Mouse (Mus musculus): ENCODE data around the gene Pax6. TPM values are rescaled to one million over a fixed set of nuclear protein-coding genes. Genes with fewer than 3 reads are reported as not detected.

Pax6 gene
- total RNA-seq, 1 experiment from 2014 or later: not detected

DNA sequence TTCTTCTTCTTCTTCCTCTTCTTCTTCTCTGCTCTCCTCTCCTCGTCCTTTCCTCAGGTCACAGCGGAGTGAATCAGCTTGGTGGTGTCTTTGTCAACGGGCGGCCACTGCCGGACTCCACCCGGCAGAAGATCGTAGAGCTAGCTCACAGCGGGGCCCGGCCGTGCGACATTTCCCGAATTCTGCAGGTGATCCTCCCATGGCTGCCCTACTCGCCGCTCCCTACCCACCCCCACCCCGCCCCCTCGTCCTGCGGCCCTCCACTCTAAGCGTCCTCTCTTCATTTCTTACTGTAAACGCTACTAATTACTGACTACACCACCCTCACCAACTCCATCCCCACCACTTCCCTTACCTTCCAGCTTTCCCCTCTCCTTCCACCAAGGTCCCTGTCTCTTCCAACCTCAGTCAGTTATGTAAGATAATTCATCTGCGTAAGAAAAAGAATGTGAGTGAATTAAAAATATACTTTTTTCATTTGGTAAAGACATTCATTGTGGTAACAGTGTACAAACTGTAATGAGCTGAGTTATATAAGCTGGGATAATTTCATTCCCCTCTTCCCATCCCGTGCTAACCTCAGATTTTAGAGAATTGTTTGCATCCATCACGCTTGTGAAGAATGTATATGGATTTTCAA is 15.2 kb downstream of the Pax6 start:
- no peak for DNase-seq

GRCm38 (mm10) chr2:105684991-105685650 is 16.4 kb downstream of the Pax6 start:
- DNase-seq: no peak

GRCm38 (mm10) chr2:105685651-105686050 is 17.0 kb downstream of the Pax6 start:
- no peak for DNase-seq

DNA sequence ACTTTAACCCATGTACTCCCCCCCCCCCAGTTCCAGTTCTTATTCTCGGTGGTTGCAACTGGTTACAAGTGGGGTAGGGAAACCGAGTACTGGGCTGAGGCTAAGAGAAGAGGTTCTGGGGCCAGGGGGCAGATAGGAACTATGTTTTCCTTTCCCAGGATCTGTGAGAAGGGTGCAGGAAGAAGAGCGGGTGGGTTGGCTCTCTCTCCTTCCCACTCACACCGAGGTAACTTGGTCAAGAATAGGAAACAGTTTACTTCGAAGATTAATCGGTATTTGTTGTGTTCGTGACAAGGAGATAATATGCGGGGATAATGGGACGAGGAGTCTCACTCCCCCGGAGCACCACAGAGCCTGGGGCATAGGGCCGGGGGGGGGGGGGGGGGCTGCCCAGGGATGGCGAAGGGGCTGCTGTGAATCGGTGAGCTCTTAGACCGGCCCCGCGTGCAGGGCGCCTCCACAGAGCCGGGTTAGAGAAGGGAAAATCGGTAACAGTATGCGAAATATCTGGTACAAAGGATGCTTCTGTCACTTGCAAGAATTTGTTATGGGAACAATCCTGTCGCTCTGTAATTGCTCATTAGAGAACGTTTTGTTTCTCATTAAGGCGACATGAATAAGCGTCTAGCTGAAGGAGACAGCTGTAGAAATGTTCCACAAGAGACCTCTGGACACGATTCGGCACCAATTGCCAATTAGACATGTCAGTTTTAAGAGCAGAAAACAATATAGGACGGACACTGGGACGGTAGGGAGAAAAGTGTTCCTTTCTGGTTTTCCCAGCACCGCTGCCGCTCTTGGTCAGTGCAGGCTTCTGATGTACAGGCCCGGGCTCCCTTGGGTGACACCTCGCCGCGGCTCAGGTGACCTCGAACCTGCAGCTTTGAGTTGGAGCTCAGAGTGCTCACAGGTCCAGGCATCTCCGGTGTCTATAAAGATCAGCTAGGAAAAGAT is 17.9 kb downstream of the Pax6 start:
- no peak for DNase-seq

- no peak for DNase-seq
Measured at GRCm38 (mm10) chr2:105687317-105687991, 18.8 kb downstream of the Pax6 start.

GRCm38 (mm10) chr2:105688011-105688410 is 19.3 kb downstream of the Pax6 start:
- DNase-seq: no peak

- no peak for DNase-seq
Measured at GRCm38 (mm10) chr2:105688436-105689303, 20.0 kb downstream of the Pax6 start.

- DNase-seq: no peak
Measured at GRCm38 (mm10) chr2:105689304-105689770, 20.6 kb downstream of the Pax6 start.

- DNase-seq: no peak
Measured at GRCm38 (mm10) chr2:105689771-105690639, 21.3 kb downstream of the Pax6 start.

DNA sequence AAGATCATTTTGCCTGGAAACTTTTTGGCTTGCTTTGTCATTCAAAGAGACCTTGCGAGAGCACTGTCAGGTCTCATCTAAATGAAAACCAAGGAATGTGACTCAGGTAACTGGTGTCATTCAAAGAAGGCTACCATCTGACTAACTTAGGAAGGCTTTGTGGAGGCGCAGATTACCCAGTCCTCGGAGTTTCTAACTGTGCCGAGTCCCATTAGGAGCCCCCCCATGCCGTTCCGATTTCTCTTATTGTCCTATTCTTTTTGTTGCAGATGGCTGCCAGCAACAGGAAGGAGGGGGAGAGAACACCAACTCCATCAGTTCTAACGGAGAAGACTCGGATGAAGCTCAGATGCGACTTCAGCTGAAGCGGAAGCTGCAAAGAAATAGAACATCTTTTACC is 22.6 kb downstream of the Pax6 start:
- no peak for DNase-seq

GRCm38 (mm10) chr2:105697741-105698140 is 29.0 kb downstream of the Pax6 start:
- DNase-seq: no peak

GRCm38 (mm10) chr2:105698631-105699030 is 29.9 kb downstream of the Pax6 start:
- no peak for DNase-seq

DNA sequence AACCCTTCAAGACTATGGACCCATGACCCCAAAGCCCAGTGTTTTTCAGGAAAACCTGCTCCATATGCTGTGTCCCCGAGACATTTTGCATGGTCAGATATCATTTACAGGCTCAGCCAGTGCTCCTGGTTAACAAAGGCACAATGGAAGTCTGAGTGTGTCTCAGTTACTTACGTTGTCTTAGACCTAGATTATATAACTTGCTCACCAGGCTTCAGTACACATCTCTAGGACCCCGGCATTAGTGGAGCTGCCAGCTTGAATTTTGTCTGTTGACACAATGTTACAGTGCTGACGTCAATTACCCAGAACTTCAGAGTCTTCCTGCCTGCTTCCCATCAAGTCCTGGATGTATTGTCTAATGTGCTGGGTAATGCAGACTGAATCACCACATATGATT is 33.1 kb downstream of the Pax6 start:
- DNase-seq: no peak

DNA sequence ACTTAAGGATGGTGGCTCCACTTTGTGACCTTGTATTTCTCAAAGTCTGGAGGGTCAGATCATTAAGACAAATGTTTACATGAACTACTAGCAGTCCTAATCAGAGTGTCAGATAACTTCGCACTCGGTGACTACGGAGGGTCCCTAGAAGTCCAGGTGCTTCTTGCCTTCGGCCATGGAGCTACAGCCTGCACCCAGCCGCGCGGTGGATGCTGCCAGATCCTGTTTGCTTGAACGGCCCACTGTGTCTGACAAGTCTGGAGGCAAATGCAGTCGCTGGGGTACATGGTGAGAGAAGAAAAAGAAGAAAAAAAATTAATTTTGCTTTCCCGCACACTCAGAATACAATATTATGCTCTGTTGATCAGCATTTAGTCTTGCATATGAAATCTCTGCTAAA is 33.9 kb downstream of the Pax6 start:
- no peak for DNase-seq

DNA sequence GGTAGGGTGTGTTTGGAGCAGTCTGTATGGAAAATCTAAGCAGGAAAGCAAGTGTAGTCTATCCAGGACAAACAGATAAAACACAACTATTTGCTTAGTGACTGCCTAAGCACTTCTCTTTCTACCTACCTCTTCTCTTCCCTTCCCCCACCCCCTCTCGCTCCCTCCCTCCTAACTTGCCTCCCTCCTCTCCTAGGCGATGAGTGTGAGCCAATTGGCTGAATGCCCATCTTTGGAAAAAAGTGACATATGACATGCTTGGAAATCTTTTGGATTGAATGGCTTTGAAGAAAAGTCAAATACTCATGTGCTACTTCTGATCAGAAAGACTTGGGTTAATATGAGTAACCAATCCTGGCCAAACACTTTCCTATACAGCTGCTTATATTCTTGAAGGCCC is 36.6 kb downstream of the Pax6 start:
- DNase-seq: no peak

DNA sequence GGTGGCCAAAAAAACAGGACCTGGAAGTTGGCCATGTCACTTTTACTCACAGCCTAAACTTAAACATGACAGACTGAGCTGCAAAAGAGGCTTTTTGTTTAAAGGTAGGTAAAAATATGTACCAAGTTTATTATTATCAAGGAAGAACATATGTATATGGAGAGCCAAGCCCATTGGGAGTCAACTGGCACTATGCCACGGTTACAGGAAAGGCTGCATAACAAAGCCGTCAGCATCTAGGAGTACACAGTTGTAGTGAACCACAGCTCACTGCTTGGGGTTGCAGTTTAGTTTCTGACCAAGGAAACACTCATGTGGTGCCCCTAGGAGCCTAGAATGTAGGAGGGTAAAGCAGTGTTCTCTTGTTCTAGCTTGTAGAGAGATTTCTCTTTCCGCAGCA is 40.4 kb downstream of the Pax6 start:
- no peak for DNase-seq

GRCm38 (mm10) chr2:105710511-105710910 is 41.8 kb downstream of the Pax6 start:
- no peak for DNase-seq

DNA sequence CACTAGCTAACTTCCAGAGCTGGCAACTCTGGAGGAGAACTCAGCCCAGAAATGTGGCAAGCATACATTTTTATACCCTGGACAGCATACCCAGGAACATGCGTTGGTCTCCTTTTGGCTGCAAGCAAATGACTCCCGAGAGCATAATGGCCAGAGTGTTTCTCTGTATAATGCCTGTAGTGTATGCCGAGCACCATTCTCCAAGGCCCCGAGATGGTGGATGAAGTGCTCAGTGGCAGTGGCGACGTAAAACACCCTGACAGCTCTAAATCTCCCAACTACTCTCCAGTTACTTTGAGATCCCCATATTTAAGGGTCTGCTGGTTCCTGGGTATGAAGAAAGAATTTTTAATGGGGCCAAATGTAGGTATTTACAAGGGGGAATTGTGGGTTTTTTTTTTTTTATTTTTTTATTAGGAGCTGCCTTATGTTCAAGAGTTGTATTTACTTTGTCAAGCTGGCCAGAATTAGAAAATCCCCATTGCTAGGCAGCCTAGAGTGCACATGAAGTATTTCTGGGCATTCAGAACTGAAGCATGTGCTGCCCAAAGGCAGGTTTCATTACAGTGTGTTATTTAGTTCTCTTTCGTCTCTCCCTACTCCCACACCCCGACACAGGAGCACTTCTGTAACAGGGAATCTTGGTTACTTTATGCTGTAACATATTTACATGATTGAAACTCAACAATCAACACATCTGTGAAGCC is 46.9 kb downstream of the Pax6 start:
- DNase-seq: no peak

DNA sequence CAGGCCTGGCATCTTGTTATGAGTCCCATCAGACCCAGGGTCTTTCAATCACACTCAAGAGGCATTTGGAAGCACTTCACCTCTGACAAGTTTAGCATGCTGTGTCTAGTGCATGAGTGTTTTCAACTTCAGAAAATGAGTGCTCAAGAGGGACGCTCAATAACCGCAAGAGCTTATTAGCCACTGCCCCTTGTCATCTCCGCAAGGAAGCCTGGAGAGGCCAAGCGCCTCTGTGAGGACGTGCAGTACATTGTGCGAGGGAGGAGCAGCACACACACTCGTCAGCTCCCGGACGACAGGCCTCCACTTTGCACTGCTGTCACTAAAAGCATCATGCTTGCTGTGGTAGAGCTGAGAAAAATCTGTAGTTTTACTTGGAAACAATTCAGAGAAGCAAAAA is 58.0 kb downstream of the Pax6 start:
- DNase-seq: no peak

GRCm38 (mm10) chr2:105730704-105731103 is 62.0 kb downstream of the Pax6 start:
- no peak for DNase-seq

Data from adrenal gland, postnatal 25 days (tissue).